Mouse (Mus musculus) retina, adult 2 months (tissue): ENCODE results near the gene Chd3.
"Not testable (repeated sequence)": the region's sequence is repeated elsewhere in the genome, so short reads cannot be mapped to it uniquely, and the experiment has no call there.

Experiments used
- DNase-seq: peaks from one replicate; pipeline ENCODE4 v3.0.0-alpha.2; 2012; ENCODE audit warnings: low read depth, low spot score

Chd3 gene

GRCm38 (mm10) chr11:69323667-69324111, 45.5 kb downstream of the Chd3 start, which contains the start of the genes Cntrob and Trappc1:
Cntrob (minus strand) TSS chr11:69323775.
Trappc1 (plus strand) TSS chr11:69323980.
- DNase-seq = peak; percentile 92

DNA sequence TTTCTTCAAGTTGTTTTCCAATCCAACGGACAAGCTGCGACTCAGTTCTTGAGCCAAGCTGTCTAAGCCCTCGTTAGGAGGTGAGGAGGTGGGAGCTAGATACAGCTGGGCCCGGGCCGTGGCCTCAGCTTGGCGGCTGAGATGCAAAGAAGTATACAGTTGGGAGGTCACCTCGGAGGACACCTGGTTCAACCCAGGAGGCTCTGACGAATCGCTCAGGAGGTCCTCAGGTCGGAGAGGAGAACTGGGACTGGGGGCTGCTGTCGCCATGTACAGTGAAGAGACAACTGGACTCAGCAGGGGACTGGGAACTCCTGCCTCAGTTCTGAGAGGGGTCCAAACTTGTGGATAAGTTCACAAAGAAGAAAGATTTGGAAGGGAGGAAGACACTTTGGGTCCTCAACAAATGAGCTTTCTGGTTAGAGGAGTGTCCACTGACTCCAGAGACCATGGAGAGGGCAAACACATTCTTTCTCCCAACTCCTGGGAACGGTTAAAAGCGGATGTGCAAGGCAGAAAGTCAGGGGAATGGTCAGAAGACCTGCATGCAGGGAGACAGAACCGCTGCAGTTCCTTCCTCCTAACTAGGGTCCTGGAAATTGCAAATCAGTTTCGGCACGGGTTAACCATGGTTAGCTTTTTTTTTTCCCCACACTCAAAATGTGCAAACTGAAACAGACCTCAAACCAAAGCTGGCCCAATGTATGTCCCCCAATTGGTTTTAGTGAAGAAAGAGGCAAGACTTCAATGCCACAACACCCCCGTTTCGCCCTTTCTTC, 46.3 kb downstream of the Chd3 start:
- DNase-seq = no peak

- DNase-seq = no peak
These were observed 47.2 kb downstream of the Chd3 start for GRCm38 (mm10) chr11:69322010-69322409.

DNA sequence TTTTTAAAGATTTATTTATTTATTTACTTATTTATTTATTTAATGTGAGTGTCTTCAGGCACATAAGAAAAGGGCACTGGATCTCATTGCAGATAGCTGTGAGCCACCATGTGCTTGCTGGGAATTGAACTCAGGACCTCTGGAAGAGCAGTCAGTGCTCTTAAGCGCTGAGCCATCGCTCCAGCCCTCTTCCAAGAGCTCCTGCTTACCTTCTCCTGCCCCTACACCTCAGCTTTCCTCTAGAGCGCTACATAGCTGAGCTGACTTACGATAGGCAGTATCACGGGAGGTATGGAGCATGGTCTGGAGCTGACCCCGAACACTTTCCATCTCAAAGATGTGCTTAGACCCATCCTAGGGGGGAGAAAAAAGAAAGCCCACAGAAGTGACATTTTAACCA, 47.6 kb downstream of the Chd3 start:
- no peak for DNase-seq

GRCm38 (mm10) chr11:69318000-69318399, 51.2 kb downstream of the Chd3 start:
- not testable (repeated sequence) for DNase-seq

DNA sequence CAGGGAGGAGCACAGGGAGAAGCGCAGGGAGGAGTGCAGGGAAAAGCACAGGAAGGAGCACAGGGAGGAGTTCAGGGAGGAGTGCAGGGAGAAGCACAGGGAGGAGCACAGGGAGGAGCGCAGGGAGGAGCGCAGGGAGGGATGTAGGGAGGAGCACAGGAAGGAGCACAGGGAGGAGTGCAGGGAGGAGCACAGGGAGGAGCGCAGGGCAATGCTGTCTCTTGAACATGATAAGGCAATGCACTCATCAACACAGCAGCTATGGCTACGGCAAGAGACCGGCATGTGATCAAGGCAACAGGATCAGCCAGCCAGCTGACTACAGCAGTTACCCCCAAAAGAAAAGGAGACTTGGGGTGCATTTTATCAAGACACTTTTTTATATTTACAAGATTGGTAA, 52.8 kb downstream of the Chd3 start:
- no peak for DNase-seq

GRCm38 (mm10) chr11:69311266-69311665, 57.9 kb downstream of the Chd3 start:
- DNase-seq = no peak

DNA sequence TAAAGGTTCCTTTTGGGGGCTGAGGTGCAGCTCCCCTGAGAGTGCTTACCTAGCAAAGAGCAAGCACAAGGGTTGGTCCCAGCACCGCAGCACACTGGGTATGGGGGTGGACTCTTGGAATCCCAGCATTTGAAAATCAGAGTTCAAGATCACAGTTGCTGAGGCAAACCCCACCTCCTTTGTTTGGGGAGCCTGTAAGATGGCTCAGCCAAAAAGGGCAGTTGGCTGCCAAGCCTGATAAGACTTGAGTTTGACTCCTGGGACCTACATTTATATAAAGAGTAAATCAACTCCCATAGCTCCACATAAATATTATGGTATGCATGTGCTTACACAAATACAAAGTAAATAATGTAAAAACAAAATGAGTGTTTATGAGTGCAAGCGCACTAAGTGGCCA, 63.2 kb downstream of the Chd3 start:
- no peak for DNase-seq

- DNase-seq = no peak
These were observed 63.9 kb downstream of the Chd3 start for GRCm38 (mm10) chr11:69305291-69305690.

DNA sequence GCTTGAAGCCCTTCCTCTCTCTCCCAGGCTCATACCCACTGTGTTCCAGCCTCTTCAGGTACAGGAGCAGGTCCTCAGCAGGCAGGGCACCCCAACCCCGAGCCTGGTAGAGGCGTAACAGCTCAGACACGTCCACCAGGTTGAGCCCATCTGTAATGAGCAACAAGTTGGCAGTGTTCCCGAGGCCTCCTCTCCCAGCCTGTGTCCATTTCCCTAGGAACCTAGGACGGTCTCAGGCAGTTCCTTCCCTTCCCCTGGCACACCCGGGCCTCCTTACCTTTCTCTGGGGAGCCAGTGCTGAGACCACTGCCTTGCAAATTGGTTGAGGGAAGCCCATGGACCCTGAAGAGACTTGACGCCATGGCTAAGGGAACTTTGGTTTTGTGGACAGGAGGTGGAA, 66.4 kb downstream of the Chd3 start:
- DNase-seq = no peak

- DNase-seq = no peak
These were observed 71.0 kb downstream of the Chd3 start for GRCm38 (mm10) chr11:69298231-69298630.

DNA sequence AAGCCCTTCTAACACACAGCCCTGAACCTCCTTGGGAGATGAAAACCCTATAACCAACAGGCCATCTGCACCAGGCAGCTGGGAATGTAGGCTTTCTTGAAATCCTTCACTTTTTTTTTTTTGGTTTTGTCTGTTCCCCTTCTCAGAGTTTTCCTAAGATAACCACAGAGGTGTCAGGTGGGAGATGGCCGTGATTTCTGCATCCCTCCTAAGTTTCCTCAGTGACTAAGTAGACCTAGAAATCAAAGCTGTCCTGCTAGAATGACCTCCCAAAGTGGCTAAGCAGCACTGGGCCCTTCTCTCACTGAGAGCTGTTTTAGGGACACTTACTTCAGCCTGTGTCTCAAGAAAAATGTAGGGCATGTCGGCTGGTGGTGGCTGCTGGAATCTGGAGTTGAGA, 71.4 kb downstream of the Chd3 start:
- DNase-seq = no peak

DNA sequence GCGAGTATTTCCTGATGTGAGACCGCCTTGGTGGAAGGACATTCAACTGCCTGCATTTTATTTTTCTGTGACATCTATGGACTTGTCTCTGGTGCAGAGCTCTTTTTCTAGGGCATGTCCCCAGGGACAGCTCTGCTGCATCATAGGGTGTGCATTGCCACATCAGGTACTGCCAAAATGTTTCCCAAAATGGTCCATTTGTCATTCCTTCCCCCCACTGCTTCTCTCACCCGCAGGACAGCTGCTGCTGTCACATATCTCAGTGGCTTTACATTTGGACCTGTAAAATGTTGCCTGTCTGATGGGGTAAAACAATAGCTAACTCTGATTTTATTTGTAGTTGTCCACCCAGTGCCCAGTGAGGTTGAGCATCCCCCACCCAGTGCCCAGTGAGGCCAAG, 73.9 kb downstream of the Chd3 start:
- DNase-seq = no peak
